Mouse (Mus musculus): Measurements from ENCODE around the gene Fcrl5. TPM values are rescaled to one million over a fixed set of nuclear protein-coding genes. Genes with fewer than 3 reads are reported as not detected.
A peak's percentile ranks its signal among the peaks of the same experiment; 100 is the strongest.

Fcrl5 gene
- total and polyA plus RNA-seq, 3 experiments = 0.11 TPM; not detected in 2

DNA sequence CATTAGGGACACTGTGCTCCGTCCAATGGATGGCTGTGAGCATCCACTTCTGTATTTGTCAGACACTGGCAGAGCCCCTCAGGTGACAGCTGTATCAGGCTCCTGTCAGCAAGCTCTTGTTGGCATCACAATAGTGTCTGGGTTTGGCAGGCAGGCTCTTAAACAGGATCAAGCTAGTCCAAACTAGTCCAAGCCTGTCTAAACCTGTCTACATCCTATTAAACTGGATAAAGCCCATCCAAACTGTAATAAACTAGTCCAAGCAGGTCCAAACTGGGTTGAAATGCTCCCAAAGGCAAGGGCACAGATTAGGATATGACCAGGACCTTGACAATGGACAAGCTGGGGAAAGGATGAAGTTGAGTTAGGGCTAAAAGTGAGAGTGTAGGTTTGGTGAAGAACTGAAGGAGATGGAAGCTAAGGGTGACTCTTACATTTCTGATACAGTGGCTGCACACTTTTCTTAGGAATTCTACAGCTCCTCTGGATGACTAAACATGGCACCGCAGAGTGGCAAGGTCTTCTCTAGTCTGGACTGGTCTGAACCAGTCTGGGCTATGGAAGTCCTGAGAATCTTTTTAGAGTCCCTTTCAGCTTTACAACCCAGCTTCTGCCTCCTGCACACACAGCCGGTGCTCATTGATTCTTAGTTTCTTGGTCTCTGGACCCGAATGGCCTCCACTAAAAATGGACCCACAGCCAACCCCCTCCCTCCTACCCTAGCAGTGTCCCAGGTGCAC, 26.2 kb upstream of the Fcrl5 start:
- no peak for ATAC-seq (ENCODE audit: extremely low read depth, insufficient number of reproducible peaks, low FRiP score, poor library complexity, severe bottlenecking)
- no peaks in the 10 kb centered on the region; the same call in 1 of the 2 replicates for H3K27me3 ChIP-seq (ENCODE audit: insufficient read depth, low read length)
- DNase-seq (ENCODE audit: low spot score) = no peak
- H3K36me3 ChIP-seq (replicated peaks) = no peaks in the 10 kb centered on the region
- H3K9me3 ChIP-seq (replicated peaks) = peaks cover 3% of the 10 kb centered on the region
- H3K4me1 ChIP-seq (ENCODE audit: insufficient read depth, low read depth, low read length) = peaks cover 10% of the 10 kb centered on the region
- H3K4me3 ChIP-seq (ENCODE audit: low read depth, low read length) = no peak overlapping the region
- TF ChIP-seq TAL1 (conservative IDR thresholded peaks at IDR 0.05; ENCODE audit: low read depth, low read length) = no peak
- no peak for TF ChIP-seq POLR2AphosphoS5 (IDR thresholded peaks at IDR 0.05; ENCODE audit: insufficient replicate concordance, low read depth, low read length)
- TF ChIP-seq GATA1 (IDR thresholded peaks at IDR 0.05; ENCODE audit: borderline replicate concordance, low read length) = no peak
- no peak for TF ChIP-seq GATA2 (IDR thresholded peaks at IDR 0.05; ENCODE audit: borderline replicate concordance, low read depth, low read length)

DNA sequence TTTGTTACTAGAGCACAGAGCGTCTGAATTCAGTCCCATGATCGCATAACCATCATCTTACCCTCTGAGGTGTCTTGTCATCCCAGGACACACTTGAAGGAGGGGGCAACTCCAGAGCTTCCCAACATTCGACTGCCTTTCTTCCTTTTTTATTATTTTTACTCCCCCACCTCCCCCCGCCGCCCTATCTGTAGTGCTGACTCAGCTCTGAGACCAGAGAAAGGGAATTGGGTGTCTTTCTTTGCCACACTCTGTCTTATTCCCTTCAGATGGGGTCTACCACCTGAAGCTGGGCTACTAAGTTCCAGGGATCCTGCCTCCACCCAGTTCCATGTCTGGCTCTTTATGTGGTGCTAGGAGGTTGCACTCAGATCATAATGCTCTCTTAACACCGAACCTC, 25.0 kb upstream of the Fcrl5 start:
- Histone ChIP-seq H3K4me3 (ENCODE audit: low read depth, low read length) (no peak overlapping the region), H3K4me1 (ENCODE audit: insufficient read depth, low read depth, low read length) (peaks cover 10% of the 10 kb centered on the region), H3K9me3 (replicated peaks) (peaks cover 3% of the 10 kb centered on the region), H3K27me3 (ENCODE audit: insufficient read depth, low read length) (no peaks in the 10 kb centered on the region; the same call in 1 of the 2 replicates), H3K36me3 (replicated peaks) (no peaks in the 10 kb centered on the region)
- ATAC-seq (ENCODE audit: extremely low read depth, insufficient number of reproducible peaks, low FRiP score, poor library complexity, severe bottlenecking) (no peak), DNase-seq (ENCODE audit: low spot score) (no peak)
- TF ChIP-seq TAL1 (conservative IDR thresholded peaks at IDR 0.05; ENCODE audit: low read depth, low read length) (no peak), GATA1 (IDR thresholded peaks at IDR 0.05; ENCODE audit: borderline replicate concordance, low read length) (no peak), POLR2AphosphoS5 (IDR thresholded peaks at IDR 0.05; ENCODE audit: insufficient replicate concordance, low read depth, low read length) (no peak)

DNA sequence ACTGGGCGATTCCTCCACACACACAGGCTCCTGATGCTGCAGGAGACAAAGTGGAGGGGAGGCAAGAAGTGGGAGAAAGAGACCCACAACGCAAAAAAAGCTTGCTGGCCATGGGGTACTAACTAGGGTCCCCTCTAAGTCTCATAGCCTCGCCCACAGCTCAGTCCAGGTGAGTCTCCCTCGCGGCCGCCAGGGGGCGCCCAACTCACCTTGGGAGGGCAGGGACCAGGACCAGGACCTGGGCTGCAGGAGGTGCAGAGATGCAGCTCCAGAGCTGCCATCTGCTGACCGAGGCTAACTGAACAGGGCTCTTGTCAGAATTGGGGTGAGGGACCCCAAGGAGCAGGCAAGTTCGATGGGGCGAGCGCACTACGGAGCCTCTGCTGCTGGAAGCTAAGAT, 24.4 kb upstream of the Fcrl5 start:
- no peak overlapping the region for H3K4me3 ChIP-seq (ENCODE audit: low read depth, low read length)
- peaks cover 10% of the 10 kb centered on the region for H3K4me1 ChIP-seq (ENCODE audit: insufficient read depth, low read depth, low read length)
- TF ChIP-seq CTCF (IDR thresholded peaks at IDR 0.05; ENCODE audit: low read depth, low read length) (peak; percentile 44; the same call in 1 of the 2 replicates), GATA2 (IDR thresholded peaks at IDR 0.05; ENCODE audit: borderline replicate concordance, low read depth, low read length) (no peak)
- H3K36me3 ChIP-seq (replicated peaks) = no peaks in the 10 kb centered on the region
- no peaks in the 10 kb centered on the region; the same call in 1 of the 2 replicates for H3K27me3 ChIP-seq (ENCODE audit: insufficient read depth, low read length)
- peaks cover 3% of the 10 kb centered on the region for H3K9me3 ChIP-seq (replicated peaks)
- DNase-seq (ENCODE audit: low spot score) (peak; percentile 8), ATAC-seq (ENCODE audit: extremely low read depth, insufficient number of reproducible peaks, low FRiP score, poor library complexity, severe bottlenecking) (no peak)

DNA sequence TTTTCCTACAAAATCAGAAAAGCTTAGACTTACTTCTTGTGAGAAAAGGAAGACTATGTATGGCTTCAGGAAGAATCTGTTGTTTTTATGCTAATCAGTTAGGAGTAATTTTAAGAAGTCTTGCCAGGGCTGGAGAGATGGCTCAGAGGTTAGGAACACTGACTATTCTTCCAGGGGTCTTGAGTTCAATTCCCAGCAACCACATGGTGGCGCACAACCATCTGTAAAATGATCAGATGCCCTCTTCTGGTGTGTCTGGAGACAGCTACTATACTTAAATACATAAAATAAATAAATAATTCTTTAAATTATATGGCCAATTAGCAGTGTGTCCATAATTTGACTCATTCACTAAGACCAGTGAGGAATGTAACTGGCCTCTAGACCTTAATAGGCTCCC, 14.9 kb upstream of the Fcrl5 start:
- DNase-seq (ENCODE audit: low spot score) = no peak
- no peak for ATAC-seq (ENCODE audit: extremely low read depth, insufficient number of reproducible peaks, low FRiP score, poor library complexity, severe bottlenecking)
- no peaks in the 10 kb centered on the region for H3K9me3 ChIP-seq (replicated peaks)
- no peaks in the 10 kb centered on the region for H3K4me1 ChIP-seq (ENCODE audit: insufficient read depth, low read depth, low read length)
- no peak for TF ChIP-seq CTCF (IDR thresholded peaks at IDR 0.05; ENCODE audit: low read depth, low read length)
- no peak for TF ChIP-seq POLR2AphosphoS5 (IDR thresholded peaks at IDR 0.05; ENCODE audit: insufficient replicate concordance, low read depth, low read length)
- no peak for TF ChIP-seq GATA1 (IDR thresholded peaks at IDR 0.05; ENCODE audit: borderline replicate concordance, low read length)
- TF ChIP-seq TAL1 (conservative IDR thresholded peaks at IDR 0.05; ENCODE audit: low read depth, low read length) = no peak
- no peak for TF ChIP-seq GATA2 (IDR thresholded peaks at IDR 0.05; ENCODE audit: borderline replicate concordance, low read depth, low read length)
- H3K36me3 ChIP-seq (replicated peaks) = no peaks in the 10 kb centered on the region
- H3K4me3 ChIP-seq (ENCODE audit: low read depth, low read length) = no peak overlapping the region
- H3K27me3 ChIP-seq (ENCODE audit: insufficient read depth, low read length) = 0 out of 2 replicates have a peak, but pooled peaks cover 2% of the 10 kb centered on the region

DNA sequence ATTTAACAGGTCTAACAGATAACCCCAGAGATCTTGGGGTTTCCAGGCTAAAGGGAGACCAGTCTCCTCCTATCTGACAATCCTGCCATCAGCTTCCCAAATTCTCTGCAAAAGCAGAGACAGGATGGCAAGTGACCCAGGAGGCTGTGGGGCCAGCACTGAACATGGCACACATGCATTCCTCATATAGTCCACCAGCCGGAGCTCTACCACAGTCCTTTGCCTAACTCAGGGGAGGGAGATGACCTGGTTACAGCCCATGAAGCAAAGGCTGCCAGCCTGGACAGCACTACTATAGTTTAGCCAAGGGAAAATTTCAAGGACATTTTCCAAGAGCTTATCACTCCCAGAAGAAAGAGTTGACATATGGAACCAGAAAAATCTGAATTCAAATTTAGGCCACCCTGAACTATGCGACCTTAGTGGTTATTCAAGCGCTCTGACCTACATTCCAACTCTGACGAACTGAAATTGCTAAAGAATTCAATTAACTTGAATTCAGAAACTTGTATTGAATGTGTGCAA, 13.1 kb upstream of the Fcrl5 start:
- H3K9me3 ChIP-seq (replicated peaks) = no peaks in the 10 kb centered on the region
- TF ChIP-seq GATA1 (IDR thresholded peaks at IDR 0.05; ENCODE audit: borderline replicate concordance, low read length) = no peak
- TF ChIP-seq CTCF (IDR thresholded peaks at IDR 0.05; ENCODE audit: low read depth, low read length) = no peak
- TF ChIP-seq POLR2AphosphoS5 (IDR thresholded peaks at IDR 0.05; ENCODE audit: insufficient replicate concordance, low read depth, low read length) = no peak
- no peak for TF ChIP-seq GATA2 (IDR thresholded peaks at IDR 0.05; ENCODE audit: borderline replicate concordance, low read depth, low read length)
- no peak for ATAC-seq (ENCODE audit: extremely low read depth, insufficient number of reproducible peaks, low FRiP score, poor library complexity, severe bottlenecking)
- no peaks in the 10 kb centered on the region for H3K4me1 ChIP-seq (ENCODE audit: insufficient read depth, low read depth, low read length)
- no peak overlapping the region for H3K4me3 ChIP-seq (ENCODE audit: low read depth, low read length)
- DNase-seq (ENCODE audit: low spot score) = no peak
- no peaks in the 10 kb centered on the region for H3K27me3 ChIP-seq (ENCODE audit: insufficient read depth, low read length)
- H3K36me3 ChIP-seq (replicated peaks) = no peaks in the 10 kb centered on the region

DNA sequence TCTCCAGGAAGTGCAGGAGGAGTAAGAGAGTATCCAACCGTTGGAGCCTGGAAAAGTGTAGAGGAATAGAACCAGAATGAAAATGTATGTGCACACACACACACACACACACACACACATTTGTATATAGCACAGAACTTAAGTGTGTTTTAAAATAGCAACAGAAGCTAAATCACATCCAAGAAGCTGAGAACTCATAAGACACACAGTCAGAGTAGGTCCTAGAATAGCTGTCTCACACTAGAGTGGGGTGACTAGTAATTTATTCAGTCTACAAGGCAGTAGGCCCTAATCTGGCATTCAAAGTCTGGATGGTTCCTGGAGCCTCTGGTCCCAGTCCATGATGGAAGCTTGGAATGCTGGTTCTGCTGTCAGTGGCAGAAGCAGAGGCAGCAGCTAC, 5.0 kb downstream of the Fcrl5 start:
- Histone ChIP-seq H3K4me1 (ENCODE audit: insufficient read depth, low read depth, low read length) (no peaks in the 10 kb centered on the region), H3K27me3 (ENCODE audit: insufficient read depth, low read length) (no peaks in the 10 kb centered on the region), H3K4me3 (ENCODE audit: low read depth, low read length) (no peak overlapping the region), H3K9me3 (replicated peaks) (no peaks in the 10 kb centered on the region), H3K36me3 (replicated peaks) (no peaks in the 10 kb centered on the region)
- DNase-seq (ENCODE audit: low spot score) = no peak
- TF ChIP-seq POLR2AphosphoS5 (IDR thresholded peaks at IDR 0.05; ENCODE audit: insufficient replicate concordance, low read depth, low read length) (no peak), GATA2 (IDR thresholded peaks at IDR 0.05; ENCODE audit: borderline replicate concordance, low read depth, low read length) (no peak)
- no peak for ATAC-seq (ENCODE audit: extremely low read depth, insufficient number of reproducible peaks, low FRiP score, poor library complexity, severe bottlenecking)
